Mouse (Mus musculus) kidney, embryonic 16.5 days (tissue): Measurements from ENCODE around the gene Fam83f. TPM values are rescaled to one million over a fixed set of nuclear protein-coding genes. Genes with fewer than 3 reads are reported as not detected.

Experiments used
- ATAC-seq: fragments of 200-750 bp; cut with Nextera tagmentation; 2 replicates; pipeline ENCODE4 v1.8.0; 2017; ENCODE audit warnings: moderate TSS enrichment; ENCODE audit not compliant: low FRiP score, low TSS enrichment
- H3K27ac ChIP-seq: fragments of 300-500 bp; sonication (generic); 2 replicates; pipeline ENCODE4 v1.5.1; 2014; ENCODE audit warnings: low read length
- H3K27me3 ChIP-seq: fragments of 300-500 bp; sonication (generic); 2 replicates; pipeline ENCODE4 v1.6.1; 2014; ENCODE audit warnings: low read length, control low read depth, mixed read lengths; ENCODE audit not compliant: insufficient read depth
- H3K36me3 ChIP-seq: fragments of 300-500 bp; sonication (generic); 2 replicates; pipeline ENCODE4 v1.6.1; 2014; ENCODE audit warnings: low read length, control low read depth, mixed read lengths; ENCODE audit not compliant: insufficient read depth
- H3K4me1 ChIP-seq: fragments of 300-500 bp; sonication (generic); 2 replicates; pipeline ENCODE4 v1.6.1; 2014; ENCODE audit warnings: low read length, control low read depth, mixed read lengths; ENCODE audit not compliant: insufficient read depth
- H3K4me2 ChIP-seq: fragments of 300-500 bp; sonication (generic); replicated peaks from 2 replicates; pipeline ENCODE4 v1.6.1; 2014; ENCODE audit warnings: low read depth, low read length
- H3K4me3 ChIP-seq: fragments of 300-500 bp; sonication (generic); 2 replicates; pipeline ENCODE4 v1.5.1; 2014; ENCODE audit warnings: mild to moderate bottlenecking, low read length
- H3K9ac ChIP-seq: fragments of 300-500 bp; sonication (generic); replicated peaks from 2 replicates; pipeline ENCODE4 v1.6.1; 2014; ENCODE audit warnings: low read length
- H3K9me3 ChIP-seq: fragments of 300-500 bp; sonication (generic); 2 replicates; pipeline ENCODE4 v1.6.1; 2016; ENCODE audit warnings: low read length, control low read depth
- WGBS: fragments of 180-500 bp; shearing (Covaris S2); extraction: QIAGEN DNeasy Blood & Tissue Kit; methylation state at CpG from one replicate; pipeline ENCODE4 v1.1.7; 2014; 5-methylcytosine and 5-hydroxymethylcytosine counted together
- polyA plus RNA-seq: library from polyadenylated mRNA; unstranded; fragments of >200 nt; fragmentation: Nextera tagmentation; extraction: Ambion mirVana; gene quantifications from 2 replicates; pipeline ENCODE4 v1.2.1, GENCODE M21; 2015

The Fam83f gene
- polyA plus RNA-seq, 1 experiment from 2014 or later, result 5.4 TPM

DNA sequence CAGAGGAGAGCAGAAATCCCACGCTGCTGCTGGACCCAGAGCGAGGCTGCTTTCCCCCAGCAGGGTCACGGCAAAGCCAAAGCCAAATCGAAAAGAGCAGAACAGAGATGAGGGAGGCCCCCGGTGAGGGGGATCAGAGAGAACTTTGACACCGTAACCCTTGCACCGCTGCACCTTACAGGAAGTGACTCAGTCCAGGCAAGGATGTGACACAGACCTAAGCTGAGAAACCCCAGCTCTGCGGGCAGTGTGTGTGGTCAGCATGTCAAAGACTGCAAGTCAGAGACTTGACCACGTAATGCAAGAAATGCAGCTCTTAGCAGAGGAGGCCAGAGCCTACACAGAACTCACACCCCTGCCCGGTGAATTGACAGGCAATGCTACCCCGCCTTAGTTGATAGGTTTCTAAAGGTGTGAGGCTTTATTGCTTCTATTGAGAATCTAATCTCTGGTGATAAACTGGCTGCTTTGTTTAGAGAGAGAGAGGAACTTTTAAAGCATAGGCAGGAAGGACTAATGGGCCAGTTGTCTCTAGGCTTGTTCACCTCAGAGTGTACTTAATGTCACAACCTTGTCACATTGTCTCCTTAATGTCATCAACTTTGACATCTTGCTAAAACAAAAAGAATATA lies 32.5 kb upstream of the Fam83f start:
- Histone ChIP-seq H3K9ac (no peak overlapping the region), H3K9me3 (no peaks in the 10 kb centered on the region), H3K36me3 (no peaks in the 10 kb centered on the region), H3K4me1 (peaks cover 6% of the 10 kb centered on the region; the same call in 1 of the 2 replicates), H3K27me3 (no peaks in the 10 kb centered on the region), H3K27ac (no peak overlapping the region), H3K4me3 (no peak overlapping the region), H3K4me2 (no peak overlapping the region)
- WGBS, result 17% methylated on average over 11 of the region's 11 CpGs
- ATAC-seq, result no peak

GRCm38 (mm10) chr15:80639874-80640273 lies 31.8 kb upstream of the Fam83f start:
- peaks cover 6% of the 10 kb centered on the region; the same call in 1 of the 2 replicates for H3K4me1 ChIP-seq
- 91% methylated on average over 3 of the region's 3 CpGs for WGBS

DNA sequence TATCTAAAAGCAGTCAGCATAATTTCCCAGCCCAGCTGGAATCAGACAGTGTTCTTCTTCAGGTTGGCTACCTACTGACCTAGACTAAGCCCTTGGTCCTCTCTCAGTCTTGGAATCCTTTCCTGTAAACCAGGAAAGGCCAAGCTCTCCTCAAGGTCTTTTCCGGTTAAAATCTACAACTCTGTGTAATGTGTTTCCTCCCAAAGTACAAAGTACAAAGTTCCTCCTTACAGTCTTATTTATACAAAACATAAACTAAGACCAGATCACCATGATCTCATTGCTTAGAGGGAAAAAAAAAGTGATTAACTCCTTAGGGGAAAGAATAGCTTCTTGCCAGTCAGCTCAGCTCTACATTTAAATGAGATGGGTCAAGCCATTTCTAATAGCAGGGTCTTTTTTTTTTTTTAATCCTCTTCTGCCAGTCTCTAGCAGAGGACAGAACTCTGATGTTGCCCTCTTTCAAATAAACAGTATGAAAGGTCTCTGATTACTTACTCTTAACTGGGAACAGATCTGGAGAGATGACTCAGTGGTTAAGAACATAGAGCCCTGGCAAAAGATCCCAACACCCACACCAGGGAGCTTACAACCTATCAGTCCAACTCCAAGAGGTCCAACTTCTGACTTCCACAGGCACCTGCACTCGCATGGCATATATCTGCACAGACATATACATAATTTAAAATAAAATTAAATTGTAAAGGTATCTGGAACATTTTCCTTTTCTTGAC lies 29.8 kb upstream of the Fam83f start:
- Histone ChIP-seq H3K27me3 (no peaks in the 10 kb centered on the region), H3K4me3 (no peak overlapping the region), H3K9me3 (no peaks in the 10 kb centered on the region), H3K27ac (no peak overlapping the region), H3K36me3 (no peaks in the 10 kb centered on the region), H3K4me1 (peaks cover 6% of the 10 kb centered on the region; the same call in 1 of the 2 replicates), H3K4me2 (no peak overlapping the region), H3K9ac (no peak overlapping the region)
- no peak for ATAC-seq
- 86% methylated on average over 2 of the region's 2 CpGs for WGBS

More at GRCm38 (mm10) chr15:80639874-80640273, 31.8 kb upstream of the Fam83f start:
- Histone ChIP-seq H3K9me3 (no peaks in the 10 kb centered on the region), H3K36me3 (no peaks in the 10 kb centered on the region), H3K27me3 (no peaks in the 10 kb centered on the region), H3K9ac (no peak overlapping the region), H3K4me3 (no peak overlapping the region), H3K27ac (no peak overlapping the region), H3K4me2 (no peak overlapping the region)
- no peak for ATAC-seq

DNA sequence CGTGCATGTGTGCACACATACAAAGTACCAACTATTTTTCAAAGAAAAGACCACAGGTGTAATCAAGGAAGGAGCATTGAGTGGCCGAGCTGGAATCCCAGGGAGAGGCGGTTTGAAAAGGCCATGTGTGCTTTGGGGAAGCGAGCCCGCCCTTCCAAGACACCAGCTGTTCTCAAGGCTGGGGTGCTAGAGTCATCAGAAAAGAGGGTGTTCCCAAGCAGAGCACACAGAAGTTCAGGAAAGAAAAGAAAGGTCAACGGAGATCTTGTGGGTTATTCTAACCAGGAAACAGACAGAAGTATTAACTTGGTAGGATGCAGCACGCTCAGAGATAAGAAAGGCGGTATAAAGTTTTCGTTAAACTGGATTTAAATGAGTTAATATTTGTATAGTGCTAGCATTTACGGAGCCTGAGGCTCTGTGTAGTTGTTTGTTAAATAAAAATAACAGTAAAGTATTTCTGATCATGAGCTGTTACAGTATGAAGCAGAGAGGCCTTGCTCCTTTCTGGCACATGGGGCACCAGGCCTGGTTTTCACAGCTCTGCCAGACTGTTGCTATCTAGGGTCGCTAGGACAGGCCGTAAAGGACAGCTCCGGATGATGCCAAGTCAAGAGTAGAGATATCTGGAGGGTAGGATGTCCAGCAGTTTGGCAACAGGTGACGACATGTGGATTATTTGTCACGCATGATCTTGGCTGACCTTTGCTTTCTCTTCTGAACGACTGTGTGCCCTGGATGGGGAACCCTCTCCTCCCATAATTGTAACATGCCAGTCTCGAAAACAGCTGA lies 26.4 kb upstream of the Fam83f start:
- H3K36me3 ChIP-seq, result no peaks in the 10 kb centered on the region
- H3K27ac ChIP-seq, result no peak overlapping the region

GRCm38 (mm10) chr15:80648977-80649606 lies 22.6 kb upstream of the Fam83f start:
- ATAC-seq, result no peak
- H3K9me3 ChIP-seq, result no peaks in the 10 kb centered on the region
- WGBS, result 71% methylated on average over 15 of the region's 15 CpGs
- no peak overlapping the region for H3K9ac ChIP-seq
- H3K4me3 ChIP-seq, result no peak overlapping the region
- no peaks in the 10 kb centered on the region for H3K36me3 ChIP-seq
- H3K4me1 ChIP-seq, result no peaks in the 10 kb centered on the region
- no peak overlapping the region for H3K4me2 ChIP-seq
- no peak overlapping the region for H3K27ac ChIP-seq
- H3K27me3 ChIP-seq, result no peaks in the 10 kb centered on the region

More for the DNA sequence above, 26.4 kb upstream of the Fam83f start:
- Histone ChIP-seq H3K9me3 (no peaks in the 10 kb centered on the region), H3K27me3 (no peaks in the 10 kb centered on the region), H3K4me3 (no peak overlapping the region), H3K4me2 (no peak overlapping the region), H3K4me1 (no peaks in the 10 kb centered on the region), H3K9ac (no peak overlapping the region)
- no peak for ATAC-seq
- 86% methylated on average over 17 of the region's 17 CpGs for WGBS

DNA sequence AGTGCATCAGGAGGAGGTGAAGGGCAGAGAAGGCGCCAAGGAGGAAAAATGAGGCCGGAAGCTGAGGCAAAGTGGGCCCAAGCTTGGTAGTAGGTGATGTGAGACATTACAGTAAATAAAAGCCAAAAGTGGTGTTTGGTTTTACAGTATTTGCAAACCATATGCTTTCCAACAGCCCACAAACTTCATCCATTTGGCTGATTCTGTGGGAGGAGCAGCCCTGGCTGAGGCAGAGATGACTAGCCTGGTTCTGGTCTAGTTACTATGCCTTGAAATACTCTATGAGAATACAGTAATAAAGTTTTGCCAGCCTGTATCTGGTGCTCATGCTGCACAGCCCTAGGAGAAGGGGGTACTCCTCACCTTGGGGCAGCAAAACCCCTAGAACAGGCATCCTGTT lies 21.2 kb upstream of the Fam83f start:
- WGBS, result 85% methylated on average over 2 of the region's 2 CpGs
- Histone ChIP-seq H3K27me3 (no peaks in the 10 kb centered on the region), H3K4me3 (no peak overlapping the region), H3K9ac (no peak overlapping the region), H3K4me2 (no peak overlapping the region), H3K9me3 (no peaks in the 10 kb centered on the region), H3K36me3 (no peaks in the 10 kb centered on the region), H3K27ac (no peak overlapping the region), H3K4me1 (no peaks in the 10 kb centered on the region)
- no peak for ATAC-seq

GRCm38 (mm10) chr15:80653865-80654264 lies 17.8 kb upstream of the Fam83f start:
- no peak overlapping the region for H3K27ac ChIP-seq
- H3K9ac ChIP-seq, result no peak overlapping the region
- ATAC-seq, result no peak
- no peak overlapping the region for H3K4me3 ChIP-seq
- no peaks in the 10 kb centered on the region for H3K9me3 ChIP-seq
- H3K36me3 ChIP-seq, result no peaks in the 10 kb centered on the region
- no peaks in the 10 kb centered on the region for H3K4me1 ChIP-seq
- H3K27me3 ChIP-seq, result no peaks in the 10 kb centered on the region
- no peak overlapping the region for H3K4me2 ChIP-seq
- WGBS, result 66% methylated on average over 8 of the region's 8 CpGs

GRCm38 (mm10) chr15:80658815-80659471 lies 12.7 kb upstream of the Fam83f start:
- Histone ChIP-seq H3K27me3 (no peaks in the 10 kb centered on the region), H3K4me1 (no peaks in the 10 kb centered on the region), H3K9me3 (no peaks in the 10 kb centered on the region), H3K27ac (no peak overlapping the region), H3K9ac (no peak overlapping the region), H3K4me2 (no peak overlapping the region), H3K36me3 (no peaks in the 10 kb centered on the region), H3K4me3 (no peak overlapping the region)
- no peak for ATAC-seq
- WGBS, result 68% methylated on average over 6 of the region's 6 CpGs

DNA sequence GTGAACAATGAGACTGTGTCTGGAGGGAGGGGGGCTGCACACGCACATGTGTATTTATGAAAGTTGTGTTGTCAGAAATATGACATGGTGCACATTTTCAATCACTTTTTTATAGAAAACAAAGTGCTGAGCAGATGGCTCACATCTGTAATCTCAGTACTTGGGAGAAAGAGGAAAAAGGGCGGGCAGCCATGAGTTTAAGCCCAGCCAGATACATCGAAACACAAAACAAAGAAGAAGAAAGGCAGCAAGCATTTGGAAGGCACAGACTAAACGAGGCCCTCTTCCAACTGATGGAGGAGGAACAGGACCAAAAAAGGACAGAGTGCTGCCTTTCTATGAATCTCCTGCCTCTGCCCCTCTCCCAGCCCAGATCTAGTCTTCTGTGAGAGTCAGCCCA lies 10.7 kb upstream of the Fam83f start:
- Histone ChIP-seq H3K27me3 (no peaks in the 10 kb centered on the region), H3K9ac (no peak overlapping the region), H3K4me1 (no peaks in the 10 kb centered on the region), H3K4me2 (no peak overlapping the region), H3K27ac (no peak overlapping the region), H3K36me3 (no peaks in the 10 kb centered on the region), H3K9me3 (no peaks in the 10 kb centered on the region), H3K4me3 (no peak overlapping the region)
- 72% methylated on average over 4 of the region's 4 CpGs for WGBS
- no peak for ATAC-seq
